Mouse (Mus musculus): ENCODE results near the gene Sall4. TPM values are rescaled to one million over a fixed set of nuclear protein-coding genes. Genes with fewer than 3 reads are reported as not detected.

The Sall4 gene
- polyA plus RNA-seq, 1 experiment from 2014 or later = 0.38 TPM

GRCm38 (mm10) chr2:168718735-168719134 is 49.0 kb downstream of the Sall4 start:
- Histone ChIP-seq H3K36me3 (no peaks in the 10 kb centered on the region), H3K27ac (no peak overlapping the region)

GRCm38 (mm10) chr2:168718267-168718666 is 49.5 kb downstream of the Sall4 start:
- Histone ChIP-seq H3K4me2 (no peak overlapping the region), H3K9ac (no peak overlapping the region), H3K4me3 (no peak overlapping the region), H3K27me3 (no peaks in the 10 kb centered on the region), H3K9me3 (no peaks in the 10 kb centered on the region), H3K4me1 (peaks cover 3% of the 10 kb centered on the region; the same call in 1 of the 2 replicates), H3K36me3 (no peaks in the 10 kb centered on the region), H3K27ac (no peak overlapping the region)
- ATAC-seq (ENCODE audit: insufficient number of reproducible peaks, low FRiP score, low TSS enrichment, low read depth) = no peak
- WGBS = 78% methylated on average over 2 of the region's 2 CpGs

More at GRCm38 (mm10) chr2:168718735-168719134, 49.0 kb downstream of the Sall4 start:
- Histone ChIP-seq H3K4me2 (no peak overlapping the region), H3K4me3 (no peak overlapping the region), H3K9ac (no peak overlapping the region), H3K4me1 (peaks cover 3% of the 10 kb centered on the region; the same call in 1 of the 2 replicates), H3K27me3 (no peaks in the 10 kb centered on the region), H3K9me3 (no peaks in the 10 kb centered on the region)
- 58% methylated on average over 10 of the region's 10 CpGs for WGBS
- no peak for ATAC-seq (ENCODE audit: insufficient number of reproducible peaks, low FRiP score, low TSS enrichment, low read depth)

- peak; percentile 27; the same call in 1 of the 2 replicates for ATAC-seq (ENCODE audit: insufficient number of reproducible peaks, low FRiP score, low TSS enrichment, low read depth)
- Histone ChIP-seq H3K27ac (0 out of 2 replicates have a peak overlapping the region, but pooled peaks have one; percentile 17), H3K4me2 (no peak overlapping the region), H3K27me3 (no peaks in the 10 kb centered on the region), H3K9ac (no peak overlapping the region), H3K4me1 (0 out of 2 replicates have a peak, but pooled peaks cover 3% of the 10 kb centered on the region), H3K9me3 (no peaks in the 10 kb centered on the region), H3K4me3 (no peak overlapping the region), H3K36me3 (peaks cover 11% of the 10 kb centered on the region; the same call in 1 of the 2 replicates)
- WGBS = 67% methylated on average over 20 of the region's 20 CpGs
These were observed 55.3 kb downstream of the Sall4 start for GRCm38 (mm10) chr2:168712199-168713176.

- H3K9me3 ChIP-seq = no peaks in the 10 kb centered on the region
- H3K4me1 ChIP-seq = 0 out of 2 replicates have a peak, but pooled peaks cover 3% of the 10 kb centered on the region
- WGBS = 81% methylated on average over 3 of the region's 3 CpGs
- H3K4me2 ChIP-seq = no peak overlapping the region
- no peak overlapping the region for H3K9ac ChIP-seq
- no peak overlapping the region for H3K27ac ChIP-seq
- peaks cover 16% of the 10 kb centered on the region for H3K36me3 ChIP-seq
- peak; percentile 47; the same call in 1 of the 2 replicates for ATAC-seq (ENCODE audit: insufficient number of reproducible peaks, low FRiP score, low TSS enrichment, low read depth)
- H3K27me3 ChIP-seq = no peaks in the 10 kb centered on the region
- H3K4me3 ChIP-seq = no peak overlapping the region
These were observed 56.8 kb downstream of the Sall4 start for GRCm38 (mm10) chr2:168710979-168711378.

- no peak overlapping the region for H3K4me2 ChIP-seq
- no peaks in the 10 kb centered on the region for H3K9me3 ChIP-seq
- no peak overlapping the region for H3K9ac ChIP-seq
- H3K4me1 ChIP-seq = 0 out of 2 replicates have a peak, but pooled peaks cover under 1% of the 10 kb centered on the region
- whole genome bisulfite sequencing = 48% methylated on average over 9 of the region's 9 CpGs
- H3K27ac ChIP-seq = no peak overlapping the region
- H3K4me3 ChIP-seq = no peak overlapping the region
- H3K36me3 ChIP-seq = peaks cover 29% of the 10 kb centered on the region
- ATAC-seq (ENCODE audit: insufficient number of reproducible peaks, low FRiP score, low TSS enrichment, low read depth) = no peak
- H3K27me3 ChIP-seq = no peaks in the 10 kb centered on the region
These were observed 60.0 kb downstream of the Sall4 start for GRCm38 (mm10) chr2:168707766-168708165.

GRCm38 (mm10) chr2:168702266-168702665 is 65.5 kb downstream of the Sall4 start:
- Histone ChIP-seq H3K9me3 (0 out of 2 replicates have a peak, but pooled peaks cover 4% of the 10 kb centered on the region), H3K4me2 (no peak overlapping the region), H3K9ac (no peak overlapping the region), H3K4me1 (no peaks in the 10 kb centered on the region), H3K36me3 (peaks cover 40% of the 10 kb centered on the region), H3K27ac (no peak overlapping the region), H3K27me3 (no peaks in the 10 kb centered on the region), H3K4me3 (no peak overlapping the region)
- WGBS = 66% methylated on average over 13 of the region's 13 CpGs
- ATAC-seq (ENCODE audit: insufficient number of reproducible peaks, low FRiP score, low TSS enrichment, low read depth) = no peak

Other genes starting within 250 kb of the Sall4 start
- 6.2 and 8.9 TPM in 2 replicates for gene Nfatc2, start 166.3 kb downstream of the Sall4 start, polyA plus RNA-seq (2015; fragmentation: Nextera tagmentation; extraction: Ambion mirVana)
- gene Atp9a, start 25.5 kb downstream of the Sall4 start, polyA plus RNA-seq (2015; fragmentation: Nextera tagmentation; extraction: Ambion mirVana) = 24.6 and 31.6 TPM in 2 replicates
- 45.9 and 48.6 TPM in 2 replicates for gene Zfp64, start 187.6 kb upstream of the Sall4 start, polyA plus RNA-seq (2015; fragmentation: Nextera tagmentation; extraction: Ambion mirVana)